Mouse (Mus musculus): ENCODE results near the gene Ermp1.

Gene Ermp1

GRCm38 (mm10) chr19:29661974-29662580 lies 13.9 kb upstream of the Ermp1 start:
- DNase-seq (ENCODE audit: low spot score in 2 of 2): no peak

GRCm38 (mm10) chr19:29660835-29661764 lies 12.9 kb upstream of the Ermp1 start:
- no peak for DNase-seq (ENCODE audit: low spot score in 2 of 2)

- no peak for DNase-seq (ENCODE audit: low spot score in 2 of 2)
These were observed 11.5 kb upstream of the Ermp1 start for GRCm38 (mm10) chr19:29659705-29660104.

- no peak for DNase-seq (ENCODE audit: low spot score in 2 of 2)
These were observed 10.6 kb upstream of the Ermp1 start for GRCm38 (mm10) chr19:29658836-29659235.

- no peak for DNase-seq (ENCODE audit: low spot score in 2 of 2)
These were observed 9.3 kb upstream of the Ermp1 start for GRCm38 (mm10) chr19:29657558-29657957.

GRCm38 (mm10) chr19:29657033-29657432 lies 8.8 kb upstream of the Ermp1 start:
- no peak for DNase-seq (ENCODE audit: low spot score in 2 of 2)

GRCm38 (mm10) chr19:29656620-29657019 lies 8.4 kb upstream of the Ermp1 start:
- DNase-seq (ENCODE audit: low spot score in 2 of 2): no peak

GRCm38 (mm10) chr19:29656029-29656428 lies 7.8 kb upstream of the Ermp1 start:
- DNase-seq (ENCODE audit: low spot score in 2 of 2): no peak

- DNase-seq (ENCODE audit: low spot score in 2 of 2): no peak
These were observed 6.9 kb upstream of the Ermp1 start for GRCm38 (mm10) chr19:29655148-29655547.

GRCm38 (mm10) chr19:29653768-29654265 lies 5.6 kb upstream of the Ermp1 start:
- DNase-seq (ENCODE audit: low spot score in 2 of 2): no peak

- DNase-seq (ENCODE audit: low spot score in 2 of 2): no peak
These were observed 1.5 kb upstream of the Ermp1 start for GRCm38 (mm10) chr19:29649683-29650082.

GRCm38 (mm10) chr19:29648550-29648914 lies 317 bp upstream of the Ermp1 start:
- no peak for DNase-seq (ENCODE audit: low spot score in 2 of 2)

- no peak for DNase-seq (ENCODE audit: low spot score in 2 of 2)
These were observed 3.5 kb downstream of the Ermp1 start for GRCm38 (mm10) chr19:29644747-29645146.

GRCm38 (mm10) chr19:29643194-29643922 lies 4.9 kb downstream of the Ermp1 start:
- no peak for DNase-seq (ENCODE audit: low spot score in 2 of 2)

- DNase-seq (ENCODE audit: low spot score in 2 of 2): no peak
These were observed 6.0 kb downstream of the Ermp1 start for GRCm38 (mm10) chr19:29642211-29642610.

GRCm38 (mm10) chr19:29641510-29641909 lies 6.7 kb downstream of the Ermp1 start:
- no peak for DNase-seq (ENCODE audit: low spot score in 2 of 2)

GRCm38 (mm10) chr19:29641055-29641454 lies 7.2 kb downstream of the Ermp1 start:
- no peak for DNase-seq (ENCODE audit: low spot score in 2 of 2)

GRCm38 (mm10) chr19:29612102-29612501 lies 36.1 kb downstream of the Ermp1 start:
- no peak for DNase-seq (ENCODE audit: low spot score in 2 of 2)

- DNase-seq (ENCODE audit: low spot score in 2 of 2): no peak
These were observed 37.3 kb downstream of the Ermp1 start for GRCm38 (mm10) chr19:29610907-29611306.

- DNase-seq (ENCODE audit: low spot score in 2 of 2): no peak
These were observed 40.0 kb downstream of the Ermp1 start for GRCm38 (mm10) chr19:29608212-29608611.

- DNase-seq (ENCODE audit: low spot score in 2 of 2): no peak
These were observed 40.7 kb downstream of the Ermp1 start for GRCm38 (mm10) chr19:29607521-29607920.

- DNase-seq (ENCODE audit: low spot score in 2 of 2): no peak
These were observed 43.6 kb downstream of the Ermp1 start for GRCm38 (mm10) chr19:29604653-29605052.

Measured in spleen, postnatal 4 days (tissue).